Comparison of ENCODE assay signal across 16 mouse cellular contexts in the genomic region with DNA sequence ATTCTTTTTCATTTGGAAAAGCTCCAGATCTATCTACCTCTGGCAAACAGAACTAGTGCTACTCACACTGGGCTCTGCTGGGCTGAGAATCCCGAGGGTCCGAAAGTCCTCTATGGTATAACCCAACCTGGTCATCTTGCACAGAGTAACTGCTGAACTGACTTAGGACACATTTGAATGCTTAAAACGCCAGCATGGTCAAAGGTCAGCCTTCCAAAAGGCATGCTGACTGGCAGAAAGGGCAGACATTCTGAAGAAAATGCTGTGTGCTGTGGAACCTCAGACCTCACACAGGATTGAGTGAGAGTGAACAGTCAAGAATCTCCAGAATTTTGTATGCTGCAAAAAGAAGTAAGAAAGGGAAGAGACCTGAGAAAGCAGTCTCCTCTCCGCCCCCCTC. TPM values are rescaled to one million over a fixed set of nuclear protein-coding genes. Genes with fewer than 3 reads are reported as not detected.
"Had no signal": no experiment of that assay in that cellular context is flagged by ENCODE, and none has a peak within 500 bp of the region (broad histone marks: within the 10 kb centered on the region; RNA-seq: fewer than 3 reads in every experiment).

No protein-coding gene starts in this region.

- ATAC-seq: lung, postnatal 0 days; midbrain, embryonic 13.5 days had no signal

- H3K4me2 ChIP-seq: limb, embryonic 12.5 days; liver, embryonic 15.5 days; midbrain, embryonic 13.5 days had no signal

- H3K4me3 ChIP-seq: limb, embryonic 12.5 days; liver, embryonic 15.5 days; midbrain, embryonic 13.5 days had no signal

- H3K9ac ChIP-seq: limb, embryonic 12.5 days; liver, embryonic 15.5 days; midbrain, embryonic 13.5 days had no signal

- H3K36me3 ChIP-seq: limb, embryonic 12.5 days; liver, embryonic 15.5 days; midbrain, embryonic 13.5 days had no signal

- H3K4me1 ChIP-seq: limb, embryonic 12.5 days; liver, embryonic 15.5 days; midbrain, embryonic 13.5 days had no signal

- H3K27me3 ChIP-seq: limb, embryonic 12.5 days; liver, embryonic 15.5 days; midbrain, embryonic 13.5 days had no signal

- H3K27ac ChIP-seq: limb, embryonic 12.5 days; liver, embryonic 15.5 days; midbrain, embryonic 13.5 days had no signal

- H3K9me3 ChIP-seq: limb, embryonic 12.5 days; liver, embryonic 15.5 days; midbrain, embryonic 13.5 days had no signal

- DNase-seq: liver; lung, adult 2 months; lung, postnatal 36 days; right cerebral cortex, postnatal 14 days; thymus, postnatal 4 days had no signal

RNA-seq across cellular contexts. Expression of a gene that starts 45.0 kb away (rescaled TPM):
- total RNA-seq: layer of hippocampus, adult 18-20 months; layer of hippocampus, postnatal 10 days; left cerebral cortex, postnatal 36 days; midbrain, postnatal 0 days had no signal
- polyA plus RNA-seq: intestine, embryonic 14.5 days; limb, embryonic 12.5 days; liver, embryonic 15.5 days; lung, postnatal 0 days; midbrain, embryonic 13.5 days; midbrain, postnatal 0 days; neural tube, embryonic 14.5 days; stomach, embryonic 16.5 days had no signal
